Mouse (Mus musculus) c-Kit-negative CD71-positive TER-119-positive erythroid progenitor cells, embryonic 14.5 days (primary cell): ENCODE results near the gene Kctd5.

Experiments used
- DNase-seq: peaks from one replicate; pipeline ENCODE4 v3.0.0-alpha.2; 2013; ENCODE audit warnings: low read depth, low spot score

Gene Kctd5

GRCm38 (mm10) chr17:24037360-24037759 is 35.9 kb downstream of the Kctd5 start:
- no peak for DNase-seq

DNA sequence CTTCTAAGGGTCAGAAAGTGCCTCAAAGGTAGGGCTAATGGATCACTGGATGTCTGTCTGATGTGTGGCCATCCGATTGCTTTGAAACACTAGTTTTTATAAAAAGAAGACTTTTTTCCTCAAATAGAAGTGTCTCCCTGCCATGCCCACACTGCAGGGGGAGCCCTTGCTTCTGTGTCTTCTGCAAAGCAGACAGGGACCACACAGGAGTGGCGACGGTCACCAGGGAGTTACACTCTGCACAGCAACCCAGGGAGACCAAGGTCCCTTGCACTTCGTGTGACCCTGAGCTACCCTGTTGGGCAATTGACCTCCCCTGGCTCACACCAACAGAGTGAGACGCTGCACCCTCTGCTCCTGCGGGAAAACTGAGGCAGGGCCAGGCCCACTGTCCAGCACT is 36.3 kb downstream of the Kctd5 start:
- no peak for DNase-seq

DNA sequence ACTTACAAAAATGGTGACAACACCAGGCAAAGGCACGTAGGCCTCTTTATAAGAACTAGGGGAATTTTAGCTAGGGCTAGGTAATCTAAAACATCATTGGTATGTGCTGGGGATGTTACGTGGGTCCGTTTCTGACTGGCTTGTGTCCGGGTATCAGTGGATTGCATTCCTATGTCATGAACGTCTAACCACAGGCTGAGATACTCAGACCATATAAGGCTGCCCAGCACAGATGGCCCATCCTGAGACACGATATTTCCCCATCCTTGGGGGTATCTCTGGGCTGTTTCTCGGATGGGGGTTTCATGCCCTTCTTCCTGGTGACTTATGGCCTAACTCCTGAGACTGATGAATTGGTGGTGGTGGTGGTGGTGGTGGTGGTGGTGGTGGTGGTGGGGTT is 38.2 kb downstream of the Kctd5 start:
- no peak for DNase-seq

GRCm38 (mm10) chr17:24030551-24030950 is 42.7 kb downstream of the Kctd5 start:
- no peak for DNase-seq

GRCm38 (mm10) chr17:24029477-24029876 is 43.8 kb downstream of the Kctd5 start:
- DNase-seq: no peak

- no peak for DNase-seq
Observed at GRCm38 (mm10) chr17:24021375-24022199, 51.7 kb downstream of the Kctd5 start.

GRCm38 (mm10) chr17:24020696-24021095 is 52.6 kb downstream of the Kctd5 start:
- no peak for DNase-seq

DNA sequence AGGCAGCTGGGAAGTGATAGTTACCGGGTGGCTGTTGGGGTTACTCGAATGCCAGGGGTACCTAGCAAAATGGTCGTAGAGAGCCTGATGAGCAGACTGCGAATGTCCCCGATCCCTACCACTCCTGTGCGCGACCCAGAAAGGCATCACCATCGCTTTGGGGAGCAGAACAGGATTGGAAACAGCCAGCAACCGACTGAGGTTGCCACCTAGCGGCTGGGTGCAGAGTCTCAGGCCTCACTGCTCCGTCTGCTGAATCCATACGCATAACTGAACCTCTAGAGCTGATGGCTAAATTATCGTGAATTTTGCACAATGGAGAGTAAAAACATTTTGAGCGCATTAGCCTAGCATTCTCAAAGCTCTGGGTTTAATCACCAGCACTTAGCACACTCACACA is 57.6 kb downstream of the Kctd5 start:
- DNase-seq: no peak

- no peak for DNase-seq
Observed at GRCm38 (mm10) chr17:24014433-24014965, 58.8 kb downstream of the Kctd5 start.

DNA sequence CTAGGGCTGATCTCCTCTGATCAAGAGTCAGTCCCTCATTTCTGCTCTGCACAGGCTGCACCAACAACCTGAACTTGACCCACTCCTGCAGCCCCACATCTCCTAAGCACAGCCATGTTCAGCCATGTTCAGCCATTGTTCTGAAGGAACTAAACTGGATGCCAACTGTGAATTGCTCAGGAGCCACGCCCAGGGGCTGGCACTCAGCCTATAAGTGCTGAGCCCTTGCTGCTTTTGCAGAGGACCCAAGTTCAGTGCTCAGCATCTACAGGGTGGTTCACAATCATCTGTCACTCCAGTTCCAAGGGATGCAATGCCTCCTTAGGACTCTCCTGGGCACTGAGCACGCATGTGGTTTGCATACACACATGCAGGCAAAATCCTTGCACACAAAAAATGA is 60.4 kb downstream of the Kctd5 start:
- DNase-seq: no peak

DNA sequence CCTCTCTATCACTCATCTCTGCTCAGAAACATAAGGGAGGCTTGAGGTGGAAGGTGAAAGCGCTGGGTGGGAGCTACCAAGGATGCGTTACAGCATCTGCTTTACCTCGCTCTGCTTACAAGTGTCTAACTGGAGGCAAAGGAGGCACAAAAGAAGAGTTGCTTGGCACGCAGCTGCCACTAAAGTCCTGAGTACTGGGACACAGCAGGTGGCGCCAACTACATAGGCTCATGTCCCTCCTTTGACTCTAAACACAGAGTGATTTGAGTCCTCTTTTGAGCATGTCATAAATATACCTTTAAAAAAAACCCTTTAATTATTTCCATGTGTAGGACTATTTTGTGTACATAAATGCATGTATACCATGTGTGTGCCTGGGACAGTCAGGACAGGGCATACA is 63.7 kb downstream of the Kctd5 start:
- no peak for DNase-seq

DNA sequence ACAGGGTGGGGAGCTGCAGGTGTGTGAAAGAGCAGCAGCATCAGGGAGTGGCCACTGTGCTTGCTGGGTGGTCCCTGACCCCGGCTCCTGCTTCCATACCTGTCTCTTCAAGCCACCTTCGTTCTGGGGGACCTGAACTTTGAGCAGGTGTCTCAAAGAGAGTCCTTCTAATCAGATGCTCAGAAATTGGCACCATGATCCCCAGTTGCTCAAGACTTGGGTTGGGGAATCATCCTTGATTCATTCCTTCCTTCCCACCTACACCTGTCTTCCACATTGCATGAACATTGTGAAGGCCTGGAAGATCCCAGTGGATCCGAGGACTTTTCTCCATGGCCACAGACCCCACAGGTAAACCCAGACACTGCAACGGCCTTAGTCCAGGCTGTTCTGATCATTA is 65.2 kb downstream of the Kctd5 start:
- no peak for DNase-seq

DNA sequence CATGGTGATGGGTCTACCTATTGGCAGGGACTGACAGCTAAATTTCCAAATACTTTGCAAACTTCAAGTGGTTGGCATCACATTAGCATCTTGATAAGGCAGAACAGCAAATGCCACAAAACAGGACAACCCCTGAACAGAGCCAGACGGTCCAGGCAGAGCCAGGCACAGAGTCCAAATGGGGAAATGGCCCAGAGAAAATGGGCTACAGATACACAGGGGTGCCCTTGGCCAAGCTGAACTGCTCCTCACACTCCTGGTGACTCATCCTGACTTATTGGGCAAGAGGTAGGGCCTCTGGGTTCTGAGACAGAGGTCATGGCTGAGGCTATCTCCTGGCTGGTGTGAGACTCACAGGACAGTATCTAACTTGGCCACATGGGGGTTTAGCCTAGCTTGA is 65.9 kb downstream of the Kctd5 start:
- no peak for DNase-seq

DNA sequence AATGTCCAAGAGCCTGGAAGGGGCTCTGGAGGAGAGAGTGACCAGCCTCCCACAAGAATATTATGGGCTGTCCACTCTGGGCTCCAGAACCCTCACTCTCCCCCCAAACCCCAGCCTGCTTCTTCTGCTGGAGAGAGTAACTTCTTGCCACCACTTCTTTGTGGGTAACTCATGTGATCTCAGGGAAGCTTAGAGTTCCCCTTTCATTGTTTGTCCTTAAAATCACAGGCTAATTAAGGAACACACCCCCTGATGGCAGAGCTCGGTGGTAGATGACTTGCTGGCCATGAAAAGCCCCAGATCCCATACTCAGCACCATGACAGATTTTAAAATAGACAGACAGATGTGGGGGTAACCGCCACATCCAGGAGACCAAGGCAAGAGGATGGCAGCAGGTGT is 66.4 kb downstream of the Kctd5 start:
- no peak for DNase-seq

DNA sequence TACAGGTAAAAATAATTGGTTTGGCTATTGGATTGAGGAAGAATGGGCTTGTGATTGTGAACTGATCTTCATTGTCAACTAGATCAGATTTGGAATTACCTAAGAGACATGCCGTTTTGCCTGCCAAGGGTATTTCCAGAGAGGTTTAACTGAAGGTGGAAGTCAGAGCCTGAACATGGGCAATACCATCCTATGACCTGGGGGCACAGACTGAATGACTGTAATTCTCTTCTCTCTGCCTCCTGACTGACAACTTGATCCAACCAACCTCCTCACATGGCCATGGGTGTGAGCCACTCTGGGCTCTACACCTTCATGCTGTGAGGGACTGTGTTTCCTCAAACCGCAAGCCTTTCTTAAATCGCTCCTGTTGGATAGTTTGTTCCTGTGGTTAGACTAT is 68.2 kb downstream of the Kctd5 start:
- no peak for DNase-seq

- DNase-seq: no peak
Observed at GRCm38 (mm10) chr17:24004071-24004665, 69.1 kb downstream of the Kctd5 start.

DNA sequence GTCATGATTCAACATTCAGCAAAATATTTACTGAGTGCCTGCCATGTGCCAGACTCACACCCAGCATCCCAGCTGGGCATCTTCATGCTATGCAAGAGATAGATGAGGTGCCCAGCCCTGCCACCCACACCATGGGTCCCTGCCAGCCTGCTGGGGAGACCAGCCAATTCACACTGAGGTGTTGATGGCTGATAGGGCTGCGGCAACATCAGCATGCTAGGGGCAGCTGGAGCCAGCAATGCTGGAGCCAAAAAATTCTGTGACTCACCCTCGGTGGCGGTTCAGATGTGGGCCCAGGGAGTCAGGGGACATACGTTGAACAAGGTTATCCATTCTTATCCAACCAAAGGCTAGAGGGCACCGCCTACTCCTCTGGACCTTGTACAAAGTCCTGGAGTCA is 72.9 kb downstream of the Kctd5 start:
- no peak for DNase-seq

DNA sequence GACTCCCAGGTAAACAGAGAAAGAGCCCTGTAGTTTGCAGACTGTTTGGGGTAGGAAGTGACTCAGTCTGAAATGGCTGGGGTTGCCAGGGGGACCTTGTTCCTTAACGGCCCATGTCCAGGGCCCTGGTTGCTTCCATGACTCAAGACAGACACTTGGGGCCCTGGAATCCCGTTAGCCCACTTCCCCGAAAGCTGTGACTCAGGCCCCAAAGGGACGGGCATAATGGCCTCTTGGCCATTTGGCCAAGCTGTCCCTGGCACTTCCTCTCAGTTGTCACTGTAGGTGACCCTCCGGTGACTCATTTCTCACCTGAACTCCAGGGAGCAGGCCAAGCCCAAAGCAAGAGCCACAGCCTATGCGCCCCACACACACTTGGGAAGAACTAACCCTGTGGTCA is 74.9 kb downstream of the Kctd5 start:
- DNase-seq: no peak

DNA sequence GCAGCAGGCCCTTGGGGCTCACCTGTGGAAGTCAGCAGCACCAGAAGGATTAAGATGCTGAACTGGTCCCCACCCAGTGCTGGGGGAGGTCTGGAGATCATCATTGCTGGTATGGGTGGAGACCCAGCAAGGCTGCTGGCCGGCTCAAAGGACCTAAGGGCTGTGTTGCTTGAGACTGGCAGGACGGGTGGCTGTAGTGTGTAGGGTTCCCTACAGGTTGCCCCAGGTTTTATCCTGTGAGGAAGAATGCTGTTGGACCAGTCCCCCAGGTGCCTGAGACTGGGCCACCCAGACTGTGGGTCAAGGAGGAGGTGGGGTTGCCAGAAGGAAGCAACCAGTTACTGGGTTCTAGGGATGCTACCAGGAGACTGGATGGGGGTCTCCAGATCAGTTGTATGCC is 75.4 kb downstream of the Kctd5 start, which contains the start of gene Prss22:
Gene Prss22 (minus strand): TSS at position 200 of the 400 bp plus-strand sequence.
- DNase-seq: no peak
